Mouse (Mus musculus) heart, embryonic 14.5 days (tissue): ENCODE data around the gene Rpl13. TPM values are rescaled to one million over a fixed set of nuclear protein-coding genes. Genes with fewer than 3 reads are reported as not detected.

Experiments used
- microRNA-seq: library from miRNA; unstranded; fragments of <30 nt; microRNA quantifications from one replicate; pipeline ENCODE4, GENCODE M21; 2016
- polyA plus RNA-seq: library from polyadenylated mRNA; unstranded; fragments of >200 nt; fragmentation: Nextera tagmentation; extraction: Ambion mirVana; gene quantifications from 2 replicates; pipeline ENCODE4 v1.2.1, GENCODE M21; 2014

Gene Rpl13
- polyA plus RNA-seq, 1 experiment from 2014 or later: 1,098 TPM

Small RNA genes lying within 50 kb of the gene (microRNA-seq; reads per million reads assigned to microRNA genes)
- gene Mir7079 (not detected), gene Mir7080 (not detected)

Other genes with a start within 250 kb of the Rpl13 start
- 63.3 and 68.2 TPM in 2 replicates for gene Ankrd11, start 60.1 kb upstream of the Rpl13 start, polyA plus RNA-seq
- gene Spg7, start 39.4 kb upstream of the Rpl13 start, polyA plus RNA-seq: 64.5 and 64.7 TPM in 2 replicates
- gene Cpne7, start 15.0 kb downstream of the Rpl13 start, polyA plus RNA-seq: 0.08 and 0.14 TPM in 2 replicates
- 4.3 and 6.0 TPM in 2 replicates for gene Sult5a1, start 56.0 kb downstream of the Rpl13 start, polyA plus RNA-seq
- gene Dpep1, start 83.9 kb downstream of the Rpl13 start, polyA plus RNA-seq: 4.0 and 4.2 TPM in 2 replicates
- 71.2 and 77.7 TPM in 2 replicates for gene Chmp1a, start 110.4 kb downstream of the Rpl13 start, polyA plus RNA-seq
- 3.7 TPM in 2 replicates for gene Spata33, start 110.5 kb downstream of the Rpl13 start, polyA plus RNA-seq
- 17.1 and 20.7 TPM in 2 replicates for gene Cdk10, start 122.5 kb downstream of the Rpl13 start, polyA plus RNA-seq
- gene Spata2l, start 133.9 kb downstream of the Rpl13 start, polyA plus RNA-seq: 1.9 and 2.8 TPM in 2 replicates
- gene Zfp276, start 151.8 kb downstream of the Rpl13 start, polyA plus RNA-seq: 13.0 and 15.5 TPM in 2 replicates
- gene Vps9d1, start 152.0 kb downstream of the Rpl13 start, polyA plus RNA-seq: 20.5 and 21.1 TPM in 2 replicates
- gene Fanca, start 216.2 kb downstream of the Rpl13 start, polyA plus RNA-seq: 16.5 and 19.4 TPM in 2 replicates
- gene Spire2, start 230.4 kb downstream of the Rpl13 start, polyA plus RNA-seq: 0.77 and 0.85 TPM in 2 replicates